Mouse (Mus musculus) CH12.LX (cell line): ENCODE results near the gene Smg6.

Experiments used
- CHD2 ChIP-seq: IDR thresholded peaks from 2 replicates; pipeline ENCODE4 v1.6.1; 2011; ENCODE audit warnings: low read length, improper control_type of control experiment
- CTCF ChIP-seq, 2 experiments: IDR thresholded peaks in 1 of 2; conservative IDR thresholded peaks in 1 of 2; 2 replicates each; pipeline ENCODE4 v1.5.1; 2011 to 2012; ENCODE audit warnings: low read depth in 2 of 2, low read length in 2 of 2, improper control_type of control experiment in 1 of 2, inconsistent platforms in 1 of 2, mild to moderate bottlenecking in 1 of 2, moderate library complexity in 1 of 2
- E2F4 ChIP-seq: IDR thresholded peaks from 2 replicates; pipeline ENCODE4 v1.6.1; 2011; ENCODE audit warnings: low read depth, low read length, improper control_type of control experiment; ENCODE audit not compliant: insufficient replicate concordance
- EP300 ChIP-seq: IDR thresholded peaks from 2 replicates; pipeline ENCODE4 v1.6.1; 2011; ENCODE audit warnings: low read length, improper control_type of control experiment
- ETS1 ChIP-seq: conservative IDR thresholded peaks from 2 replicates; pipeline ENCODE4 v1.6.1; 2012; ENCODE audit warnings: low read depth, mild to moderate bottlenecking, inconsistent platforms, low read length, improper control_type of control experiment, moderate library complexity
- IRF4 ChIP-seq: IDR thresholded peaks from 2 replicates; pipeline ENCODE4 v1.6.1; 2014; ENCODE audit warnings: low read depth, mild to moderate bottlenecking, inconsistent platforms, low read length, improper control_type of control experiment
- MAX ChIP-seq: IDR thresholded peaks from 2 replicates; pipeline ENCODE4 v1.6.1; 2011; ENCODE audit warnings: low read length, improper control_type of control experiment
- MAZ ChIP-seq: IDR thresholded peaks from 2 replicates; pipeline ENCODE4 v1.6.1; 2012; ENCODE audit warnings: low read depth, mild to moderate bottlenecking, inconsistent platforms, low read length, improper control_type of control experiment, moderate library complexity
- POLR2A ChIP-seq: IDR thresholded peaks from 2 replicates; pipeline ENCODE4 v1.6.1; 2011; ENCODE audit warnings: low read depth, mild to moderate bottlenecking, improper control_type of control experiment, low read length
- RAD21 ChIP-seq: IDR thresholded peaks from 2 replicates; pipeline ENCODE4 v1.6.1; 2011; ENCODE audit warnings: low read depth, mild to moderate bottlenecking, low read length, improper control_type of control experiment, moderate library complexity
- RCOR1 ChIP-seq: conservative IDR thresholded peaks from 2 replicates; pipeline ENCODE4 v1.6.1; 2012; ENCODE audit warnings: low read depth, mild to moderate bottlenecking, inconsistent platforms, low read length, improper control_type of control experiment
- SMC3 ChIP-seq: IDR thresholded peaks from 2 replicates; pipeline ENCODE4 v1.6.1; 2011; ENCODE audit warnings: low read depth, low read length, improper control_type of control experiment
- TCF12 ChIP-seq: IDR thresholded peaks from 2 replicates; pipeline ENCODE4 v1.6.1; 2014; ENCODE audit warnings: low read depth, mild to moderate bottlenecking, inconsistent platforms, low read length, improper control_type of control experiment
- USF2 ChIP-seq: conservative IDR thresholded peaks from 2 replicates; pipeline ENCODE4 v1.6.1; 2011; ENCODE audit warnings: low read depth, low read length, improper control_type of control experiment

DNA sequence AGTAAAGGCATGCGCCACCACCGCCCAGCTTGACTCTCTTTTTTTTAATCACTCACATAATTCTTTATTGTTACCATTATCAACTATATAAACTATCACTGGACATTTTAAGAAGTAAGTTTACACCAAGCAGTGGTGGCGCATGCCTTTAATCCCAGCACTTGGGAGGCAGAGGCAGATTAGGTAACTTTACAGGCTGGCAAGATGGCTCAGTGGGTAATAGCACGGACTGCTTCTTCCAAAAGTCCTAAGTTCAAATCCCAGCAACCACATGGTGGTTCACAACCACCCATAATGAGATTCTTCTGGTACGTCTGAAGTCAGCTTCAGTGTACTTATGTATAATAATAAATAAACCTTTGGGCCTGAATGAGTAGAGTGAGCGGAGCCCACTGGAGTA, 203.9 kb downstream of the Smg6 start:
- TF ChIP-seq CTCF (conservative IDR thresholded peaks at IDR 0.05 in 1 of 2, IDR thresholded peaks at IDR 0.05 in 1 of 2; ENCODE audit: low read depth in 2 of 2, low read length in 2 of 2) = no peak
- no peak for TF ChIP-seq CHD2
- TF ChIP-seq POLR2A = no peak
- no peak for TF ChIP-seq RAD21
- no peak for TF ChIP-seq SMC3
- TF ChIP-seq USF2 = no peak
- no peak for TF ChIP-seq MAX
- TF ChIP-seq TCF12 = no peak
- TF ChIP-seq E2F4 = no peak
- no peak for TF ChIP-seq RCOR1
- no peak for TF ChIP-seq EP300
- TF ChIP-seq ETS1 = no peak
- TF ChIP-seq IRF4 = no peak
- TF ChIP-seq MAZ = no peak
